Mouse (Mus musculus) stomach, embryonic 15.5 days (tissue): Measurements from ENCODE around the gene Dpf3. TPM values are rescaled to one million over a fixed set of nuclear protein-coding genes. Genes with fewer than 3 reads are reported as not detected.

ENCODE experiments used
- ATAC-seq: fragments of 200-750 bp; cut with Nextera tagmentation; 2 replicates; pipeline ENCODE4 v1.8.0; 2017; ENCODE audit warnings: low read depth, moderate number of reproducible peaks, moderate TSS enrichment; ENCODE audit not compliant: insufficient read depth, low FRiP score
- H3K27ac ChIP-seq: fragments of 300-500 bp; sonication (generic); 2 replicates; pipeline ENCODE4 v1.5.1; 2015; ENCODE audit warnings: mild to moderate bottlenecking, inconsistent platforms
- H3K27me3 ChIP-seq: fragments of 300-500 bp; sonication (generic); replicated peaks from 2 replicates; pipeline ENCODE4 v1.6.1; 2015; ENCODE audit warnings: inconsistent platforms
- H3K36me3 ChIP-seq: fragments of 300-500 bp; sonication (generic); 2 replicates; pipeline ENCODE4 v1.6.1; 2015; ENCODE audit warnings: inconsistent platforms
- H3K4me1 ChIP-seq: fragments of 300-500 bp; sonication (generic); 2 replicates; pipeline ENCODE4 v1.6.1; 2015; ENCODE audit warnings: inconsistent platforms
- H3K4me2 ChIP-seq: fragments of 300-500 bp; sonication (generic); 2 replicates; pipeline ENCODE4 v1.6.1; 2015; ENCODE audit warnings: mild to moderate bottlenecking, inconsistent platforms
- H3K4me3 ChIP-seq: fragments of 300-500 bp; sonication (generic); replicated peaks from 2 replicates; pipeline ENCODE4 v1.5.1; 2015; ENCODE audit warnings: inconsistent platforms
- H3K9ac ChIP-seq: fragments of 300-500 bp; sonication (generic); 2 replicates; pipeline ENCODE4 v1.6.1; 2015; ENCODE audit warnings: inconsistent platforms
- H3K9me3 ChIP-seq: fragments of 300-500 bp; sonication (generic); 2 replicates; pipeline ENCODE4 v1.6.1; 2016; ENCODE audit warnings: inconsistent platforms
- WGBS: fragments of 180-500 bp; shearing (Covaris S2); methylation state at CpG from one replicate; pipeline ENCODE4 v1.1.7; 2015; 5-methylcytosine and 5-hydroxymethylcytosine counted together
- polyA plus RNA-seq: library from polyadenylated mRNA; unstranded; fragments of >200 nt; fragmentation: Nextera tagmentation; extraction: Ambion mirVana; gene quantifications from 2 replicates; pipeline ENCODE4 v1.2.1, GENCODE M21; 2015

The Dpf3 gene
- polyA plus RNA-seq, 1 experiment from 2014 or later: 4.6 TPM

DNA sequence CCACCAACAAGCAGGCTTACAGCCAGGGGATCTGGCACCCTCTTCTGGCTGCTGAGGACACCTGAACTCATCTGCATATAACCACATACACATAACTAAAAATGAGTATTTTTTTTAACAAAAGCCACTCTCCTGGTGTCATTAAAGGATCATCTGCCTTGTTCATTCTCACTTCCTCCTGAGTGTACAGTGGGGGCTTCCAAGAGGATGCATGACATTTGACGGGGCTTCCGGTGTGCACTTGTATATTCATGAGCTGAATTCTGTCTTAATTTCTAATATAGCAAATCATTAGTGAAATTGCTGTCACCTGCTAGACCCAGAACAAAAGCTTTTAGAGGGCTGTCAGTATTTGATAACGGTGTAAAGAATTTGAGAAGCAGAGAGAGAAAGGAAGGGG lies 166.8 kb downstream of the Dpf3 start:
- no peaks in the 10 kb centered on the region for H3K36me3 ChIP-seq
- WGBS: 90% methylated on average over 3 of the region's 3 CpGs
- peaks cover 3% of the 10 kb centered on the region; the same call in 1 of the 2 replicates for H3K4me1 ChIP-seq
- no peak overlapping the region for H3K9ac ChIP-seq
- H3K27ac ChIP-seq: no peak overlapping the region
- no peaks in the 10 kb centered on the region for H3K9me3 ChIP-seq
- no peak for ATAC-seq
- H3K4me3 ChIP-seq: no peak overlapping the region
- no peaks in the 10 kb centered on the region for H3K27me3 ChIP-seq
- H3K4me2 ChIP-seq: no peak overlapping the region

DNA sequence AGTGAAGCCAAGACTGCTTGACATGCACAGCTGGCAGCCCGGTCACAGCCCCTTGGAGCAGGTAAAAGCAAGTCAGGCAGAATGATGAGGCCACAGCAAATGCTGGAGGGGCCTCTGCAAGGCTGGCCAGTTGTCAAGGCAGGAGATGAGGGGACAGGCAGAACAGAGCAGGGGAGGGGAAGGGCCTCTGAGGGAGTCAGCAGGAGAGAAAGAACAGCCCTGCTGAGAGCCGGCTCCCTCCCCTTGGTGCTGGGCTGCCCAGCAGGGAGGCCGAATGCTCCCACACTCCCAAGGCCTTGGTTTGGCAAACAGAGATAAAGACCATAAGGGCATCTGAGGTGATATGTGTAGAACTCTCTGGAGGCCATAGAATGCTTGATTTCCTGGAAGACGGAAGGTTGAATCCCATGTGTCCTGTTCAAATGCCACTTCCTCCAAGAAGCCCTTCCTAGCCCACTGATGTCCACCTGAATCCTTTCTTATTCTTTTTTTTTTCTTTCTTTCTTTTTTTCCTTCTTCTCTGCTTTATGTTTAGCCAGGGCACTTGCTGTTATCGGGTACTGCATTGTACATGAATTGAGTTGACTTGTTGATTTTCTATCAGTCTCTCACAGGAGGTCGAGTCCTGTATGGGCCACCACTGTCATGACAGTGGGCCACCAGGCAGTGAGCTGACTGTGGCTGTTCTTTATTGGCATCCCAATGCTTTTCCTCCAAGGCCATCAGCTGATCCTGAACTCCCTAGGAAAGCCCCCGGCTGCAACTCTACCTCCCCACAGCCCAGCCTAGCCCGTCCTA lies 169.7 kb downstream of the Dpf3 start:
- H3K4me1 ChIP-seq: peaks cover 3% of the 10 kb centered on the region; the same call in 1 of the 2 replicates
- H3K36me3 ChIP-seq: no peaks in the 10 kb centered on the region
- H3K9me3 ChIP-seq: no peaks in the 10 kb centered on the region
- H3K9ac ChIP-seq: no peak overlapping the region
- no peak overlapping the region for H3K4me3 ChIP-seq
- no peak overlapping the region for H3K27ac ChIP-seq
- H3K27me3 ChIP-seq: no peaks in the 10 kb centered on the region
- WGBS: 62% methylated on average over 8 of the region's 8 CpGs
- H3K4me2 ChIP-seq: no peak overlapping the region
- ATAC-seq: peak; percentile 75

DNA sequence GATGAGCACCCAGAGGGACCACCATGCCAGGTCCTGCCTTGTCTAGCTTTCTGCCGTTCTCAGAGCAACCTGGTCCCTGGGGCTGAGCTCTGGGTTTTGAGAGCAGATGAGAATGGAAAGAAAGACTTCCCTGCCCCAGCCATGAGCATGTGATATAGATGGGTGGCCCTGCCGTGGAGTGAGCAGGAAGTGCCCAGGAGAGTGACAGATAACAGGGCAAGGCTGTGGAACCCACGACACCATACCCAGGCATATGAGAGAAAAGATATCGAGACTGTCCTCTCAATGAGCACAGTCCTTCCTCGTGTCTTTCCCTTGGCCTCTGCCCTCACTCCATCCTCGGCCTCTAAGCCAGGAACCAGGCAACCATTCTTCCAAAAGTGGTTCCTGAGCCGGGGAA lies 172.8 kb downstream of the Dpf3 start:
- no peaks in the 10 kb centered on the region for H3K9me3 ChIP-seq
- no peaks in the 10 kb centered on the region for H3K36me3 ChIP-seq
- no peaks in the 10 kb centered on the region for H3K27me3 ChIP-seq
- 66% methylated on average over 7 of the region's 7 CpGs for WGBS
- H3K4me2 ChIP-seq: no peak overlapping the region
- H3K9ac ChIP-seq: no peak overlapping the region
- no peak overlapping the region for H3K4me3 ChIP-seq
- ATAC-seq: no peak
- no peak overlapping the region for H3K27ac ChIP-seq
- H3K4me1 ChIP-seq: peaks cover 3% of the 10 kb centered on the region; the same call in 1 of the 2 replicates

DNA sequence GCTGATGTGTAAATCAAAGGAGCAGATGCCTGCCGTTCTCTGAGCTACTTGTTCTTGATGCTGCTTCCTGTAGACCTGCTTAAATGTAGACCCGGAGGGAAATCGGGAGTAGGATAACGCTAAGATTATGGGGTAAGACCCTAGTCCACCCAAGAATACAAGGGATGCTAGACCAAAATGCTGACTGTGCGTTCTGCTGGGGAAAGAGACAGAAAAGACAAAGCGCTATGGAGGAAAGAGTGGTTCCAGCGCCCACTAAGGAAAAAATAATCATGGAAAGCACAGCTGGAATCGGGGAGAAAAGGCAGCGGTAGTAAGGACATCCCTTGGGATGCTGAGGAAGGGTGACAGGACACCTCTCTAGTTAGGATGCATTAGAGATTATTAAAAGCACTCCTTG lies 174.7 kb downstream of the Dpf3 start:
- Histone ChIP-seq H3K4me3 (no peak overlapping the region), H3K4me1 (peaks cover 3% of the 10 kb centered on the region; the same call in 1 of the 2 replicates), H3K27me3 (no peaks in the 10 kb centered on the region), H3K9ac (no peak overlapping the region), H3K9me3 (no peaks in the 10 kb centered on the region), H3K27ac (no peak overlapping the region), H3K4me2 (no peak overlapping the region), H3K36me3 (no peaks in the 10 kb centered on the region)
- ATAC-seq: no peak
- WGBS: 93% methylated on average over 9 of the region's 9 CpGs

DNA sequence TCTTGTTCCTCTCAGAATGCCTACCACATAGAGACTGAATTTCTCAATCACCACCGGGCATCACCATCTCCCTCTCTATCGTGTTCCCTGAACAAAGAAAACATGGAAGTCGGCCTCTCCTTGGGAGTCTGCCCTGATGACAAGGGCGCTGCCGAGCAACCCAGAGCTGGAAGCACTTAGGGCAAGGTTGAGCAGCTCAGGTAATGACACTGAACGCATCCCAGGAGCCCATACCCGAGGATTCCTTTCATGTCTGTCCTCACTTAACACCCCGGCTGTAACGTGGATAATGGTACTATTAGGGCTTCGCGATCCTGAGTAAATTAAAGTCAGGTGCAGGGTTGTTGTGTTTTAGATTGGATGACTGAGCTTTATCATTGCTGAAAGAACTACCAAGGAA lies 176.9 kb downstream of the Dpf3 start:
- H3K9me3 ChIP-seq: no peaks in the 10 kb centered on the region
- 82% methylated on average over 11 of the region's 11 CpGs for whole genome bisulfite sequencing
- no peak overlapping the region for H3K9ac ChIP-seq
- H3K27me3 ChIP-seq: no peaks in the 10 kb centered on the region
- no peak overlapping the region for H3K4me2 ChIP-seq
- no peak overlapping the region for H3K27ac ChIP-seq
- H3K36me3 ChIP-seq: no peaks in the 10 kb centered on the region
- no peak for ATAC-seq
- H3K4me3 ChIP-seq: no peak overlapping the region
- H3K4me1 ChIP-seq: no peaks in the 10 kb centered on the region

DNA sequence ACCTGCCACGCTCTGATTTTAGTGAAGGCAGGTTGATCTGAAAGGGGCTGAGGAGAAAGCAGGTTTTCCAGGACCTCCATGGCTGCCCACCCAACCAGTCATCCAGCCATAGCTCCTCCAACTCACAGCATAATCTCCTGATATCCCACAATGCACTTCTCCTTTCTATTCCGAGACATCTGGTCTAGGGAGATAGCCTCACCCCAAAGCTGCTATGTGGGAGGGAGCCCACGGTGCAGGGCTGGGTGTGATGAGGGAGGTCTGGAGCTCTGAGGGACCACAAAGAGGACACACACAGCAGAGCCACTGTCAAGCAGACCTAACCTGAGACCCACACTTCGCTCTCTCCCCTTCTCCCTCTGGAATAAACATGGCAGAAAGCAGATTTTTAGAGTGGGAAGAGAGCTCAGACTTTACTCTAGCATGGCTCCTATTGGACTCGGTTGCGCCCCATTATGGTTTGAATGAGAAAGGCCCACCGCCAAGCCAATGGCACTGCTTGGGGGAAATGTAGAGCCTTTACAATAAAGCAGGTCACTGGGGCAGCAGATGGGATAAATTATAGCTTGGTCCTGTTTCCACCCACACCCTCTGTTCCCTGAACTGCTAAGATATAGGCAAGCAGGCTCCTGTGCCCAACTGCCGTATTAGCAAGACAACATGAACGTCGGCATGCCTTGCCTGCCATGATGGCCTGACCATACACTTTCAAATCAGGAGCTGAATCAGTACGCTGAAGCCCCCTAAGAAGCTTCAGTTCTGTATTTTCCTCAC lies 178.3 kb downstream of the Dpf3 start:
- Histone ChIP-seq H3K4me2 (no peak overlapping the region), H3K27ac (no peak overlapping the region), H3K27me3 (no peaks in the 10 kb centered on the region), H3K4me3 (no peak overlapping the region), H3K9me3 (no peaks in the 10 kb centered on the region), H3K4me1 (no peaks in the 10 kb centered on the region), H3K9ac (no peak overlapping the region), H3K36me3 (no peaks in the 10 kb centered on the region)
- 85% methylated on average over 11 of the region's 11 CpGs for WGBS
- ATAC-seq: peak; percentile 79; the same call in 1 of the 2 replicates

DNA sequence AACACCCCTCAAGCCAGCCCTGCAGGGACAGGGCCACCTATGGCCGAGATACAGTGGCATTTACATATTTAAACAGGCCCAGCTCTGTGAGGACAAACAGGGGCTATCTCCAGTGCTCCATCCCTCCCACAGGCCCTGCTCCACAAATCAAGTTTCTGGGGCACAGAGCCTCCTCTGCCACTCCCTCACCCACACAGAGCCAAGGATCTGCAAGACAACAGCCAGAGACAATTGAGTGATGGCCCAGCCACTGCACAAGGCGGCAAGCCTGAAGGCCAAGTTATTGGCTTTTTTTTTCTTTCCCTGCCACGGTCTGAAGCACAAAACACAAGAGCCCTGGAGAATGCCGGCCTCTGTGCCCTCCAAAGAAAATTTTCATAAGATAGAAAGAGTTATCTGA lies 178.9 kb downstream of the Dpf3 start:
- Histone ChIP-seq H3K9ac (no peak overlapping the region), H3K4me1 (no peaks in the 10 kb centered on the region), H3K27me3 (no peaks in the 10 kb centered on the region), H3K36me3 (no peaks in the 10 kb centered on the region), H3K9me3 (no peaks in the 10 kb centered on the region), H3K4me2 (no peak overlapping the region), H3K27ac (no peak overlapping the region), H3K4me3 (no peak overlapping the region)
- ATAC-seq: peak; percentile 43; the same call in 1 of the 2 replicates
- WGBS: 57% methylated on average over 4 of the region's 4 CpGs

DNA sequence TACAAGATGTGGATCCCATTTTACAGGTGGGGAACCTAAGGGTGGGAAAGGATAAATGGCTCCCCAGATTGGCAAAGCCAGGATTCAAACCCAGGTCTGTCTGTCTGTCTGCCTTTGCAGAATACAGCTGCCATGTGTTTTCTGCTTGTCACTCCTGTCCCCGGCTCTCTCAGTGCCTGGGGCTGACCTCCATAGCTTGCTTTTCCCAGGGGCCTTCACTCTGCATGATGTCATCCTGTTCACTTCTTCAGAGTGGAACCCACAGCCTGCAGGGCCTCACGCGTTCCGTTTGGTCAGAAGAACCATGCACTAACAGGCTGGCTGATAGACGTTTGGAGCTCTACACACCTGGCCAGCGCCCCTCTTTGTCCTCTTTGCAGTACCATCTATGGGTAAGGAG lies 184.3 kb downstream of the Dpf3 start:
- ATAC-seq: no peak
- H3K4me1 ChIP-seq: peaks cover 6% of the 10 kb centered on the region; the same call in 1 of the 2 replicates
- H3K27me3 ChIP-seq: no peaks in the 10 kb centered on the region
- 73% methylated on average over 6 of the region's 6 CpGs for WGBS
- H3K4me2 ChIP-seq: no peak overlapping the region
- H3K9ac ChIP-seq: no peak overlapping the region
- H3K9me3 ChIP-seq: no peaks in the 10 kb centered on the region
- H3K27ac ChIP-seq: no peak overlapping the region
- H3K4me3 ChIP-seq: no peak overlapping the region
- no peaks in the 10 kb centered on the region for H3K36me3 ChIP-seq

DNA sequence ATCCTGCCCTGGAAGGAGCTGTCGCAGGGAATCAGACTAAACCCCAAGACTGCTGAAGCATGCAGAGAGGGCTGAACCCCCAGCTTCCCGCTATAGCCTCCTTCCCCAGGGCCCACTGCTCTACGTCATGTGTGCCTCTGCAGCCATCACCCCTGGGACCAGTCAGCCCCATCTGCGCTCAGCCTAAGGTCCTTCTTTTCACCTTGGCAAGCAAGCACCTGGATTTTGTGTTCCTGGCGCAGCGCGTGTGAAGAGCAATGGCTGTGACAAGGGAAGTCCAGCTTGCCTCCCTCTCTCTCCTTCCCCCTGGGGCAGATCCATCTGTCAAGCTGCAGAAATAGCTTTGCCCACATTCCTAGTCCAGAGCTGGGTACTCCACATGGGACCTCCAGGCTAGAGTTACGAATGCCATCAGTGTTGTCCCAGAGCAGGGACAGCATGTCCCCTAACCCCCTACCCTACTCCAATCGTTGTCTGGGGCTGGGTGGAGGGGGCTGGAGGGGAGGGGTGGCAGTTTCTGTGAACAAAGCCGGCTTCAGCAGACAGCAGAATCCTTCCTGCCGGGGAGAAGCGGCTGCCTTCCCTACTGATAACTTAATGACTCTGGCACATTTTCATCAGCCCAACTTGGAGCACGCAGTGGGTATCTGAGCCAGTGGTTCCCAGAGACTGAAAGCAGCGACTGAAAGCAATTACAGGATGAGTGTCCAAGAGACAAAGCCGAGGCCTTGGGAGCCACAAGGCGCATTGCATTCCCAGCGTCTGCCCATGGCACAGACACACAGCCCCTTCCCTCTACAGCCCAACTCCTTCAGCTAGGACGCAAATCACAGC lies 185.0 kb downstream of the Dpf3 start:
- Histone ChIP-seq H3K4me2 (no peak overlapping the region), H3K4me3 (no peak overlapping the region), H3K4me1 (peaks cover 6% of the 10 kb centered on the region; the same call in 1 of the 2 replicates), H3K9ac (no peak overlapping the region), H3K27ac (no peak overlapping the region), H3K9me3 (no peaks in the 10 kb centered on the region), H3K36me3 (no peaks in the 10 kb centered on the region), H3K27me3 (no peaks in the 10 kb centered on the region)
- 53% methylated on average over 18 of the region's 18 CpGs for WGBS
- ATAC-seq: no peak

DNA sequence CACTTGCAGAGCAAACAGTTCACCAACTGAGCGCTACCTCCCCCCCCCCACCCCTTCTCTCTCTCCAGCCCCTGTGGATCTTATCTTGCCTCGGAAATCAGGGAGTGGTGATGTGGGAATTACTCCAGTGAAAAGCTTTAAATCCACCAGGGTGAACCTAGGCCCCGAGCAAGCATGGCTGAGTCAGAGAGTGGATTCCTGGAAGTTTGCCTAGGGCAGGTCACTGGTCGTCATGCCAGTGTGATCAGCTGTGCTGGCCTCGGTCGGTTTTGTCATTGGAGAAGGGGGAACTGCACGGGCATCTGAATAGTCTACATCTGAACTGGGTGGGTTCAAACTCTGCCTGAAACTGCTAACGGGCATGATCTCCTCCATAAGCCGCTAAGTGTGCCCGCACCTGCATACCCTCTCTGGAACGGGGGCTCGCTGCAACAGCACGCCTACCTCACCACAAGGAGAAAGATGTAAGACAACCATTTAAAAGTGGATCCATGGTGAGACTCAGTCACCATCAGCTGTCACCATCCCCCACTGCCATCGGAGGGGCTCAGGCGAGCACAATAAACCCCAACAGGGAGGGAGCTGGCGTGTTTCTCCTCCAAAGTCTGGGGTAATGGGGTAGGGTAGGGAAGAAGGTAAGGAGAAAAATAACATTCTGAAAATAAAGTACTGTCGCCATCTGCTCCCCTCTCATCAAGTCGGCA lies 185.7 kb downstream of the Dpf3 start:
- no peak overlapping the region for H3K4me2 ChIP-seq
- H3K36me3 ChIP-seq: no peaks in the 10 kb centered on the region
- no peak overlapping the region for H3K4me3 ChIP-seq
- no peak overlapping the region for H3K27ac ChIP-seq
- H3K9me3 ChIP-seq: no peaks in the 10 kb centered on the region
- H3K9ac ChIP-seq: no peak overlapping the region
- WGBS: 71% methylated on average over 18 of the region's 18 CpGs
- H3K27me3 ChIP-seq: no peaks in the 10 kb centered on the region
- H3K4me1 ChIP-seq: peaks cover 6% of the 10 kb centered on the region; the same call in 1 of the 2 replicates
- ATAC-seq: peak; percentile 61

DNA sequence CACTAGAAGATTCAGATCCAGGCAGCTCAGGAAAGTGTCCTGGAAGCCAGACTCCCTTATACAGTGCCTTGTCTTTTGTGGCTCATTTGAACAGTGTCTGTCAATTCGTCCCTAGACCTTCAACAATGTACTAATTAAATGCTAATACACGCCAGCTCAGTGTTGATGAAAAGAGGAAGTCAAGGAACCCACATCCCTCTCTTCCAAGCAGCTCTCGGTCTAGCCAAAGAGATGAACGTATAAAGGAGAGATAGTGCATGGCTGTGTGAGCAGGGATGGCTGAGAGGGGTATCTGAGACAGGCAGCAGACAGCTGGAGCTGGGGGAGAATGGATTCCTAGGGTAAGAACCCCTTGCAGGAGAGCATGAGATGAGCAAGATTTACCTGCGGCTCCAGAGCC lies 189.2 kb downstream of the Dpf3 start:
- H3K4me1 ChIP-seq: peaks cover 5% of the 10 kb centered on the region; the same call in 1 of the 2 replicates
- no peaks in the 10 kb centered on the region for H3K27me3 ChIP-seq
- H3K4me3 ChIP-seq: no peak overlapping the region
- no peak overlapping the region for H3K4me2 ChIP-seq
- no peaks in the 10 kb centered on the region for H3K36me3 ChIP-seq
- WGBS: 81% methylated on average over 5 of the region's 5 CpGs
- no peak for ATAC-seq
- no peaks in the 10 kb centered on the region for H3K9me3 ChIP-seq
- no peak overlapping the region for H3K9ac ChIP-seq
- no peak overlapping the region for H3K27ac ChIP-seq
